Mouse (Mus musculus): ENCODE measurements at regions not wholly inside any gene's neighbourhood (a gene's known extent, or its start where the extent isn't known, plus 50 kb on each side); places are given as distances from the start of the nearest gene placed in this dataset.

DNA sequence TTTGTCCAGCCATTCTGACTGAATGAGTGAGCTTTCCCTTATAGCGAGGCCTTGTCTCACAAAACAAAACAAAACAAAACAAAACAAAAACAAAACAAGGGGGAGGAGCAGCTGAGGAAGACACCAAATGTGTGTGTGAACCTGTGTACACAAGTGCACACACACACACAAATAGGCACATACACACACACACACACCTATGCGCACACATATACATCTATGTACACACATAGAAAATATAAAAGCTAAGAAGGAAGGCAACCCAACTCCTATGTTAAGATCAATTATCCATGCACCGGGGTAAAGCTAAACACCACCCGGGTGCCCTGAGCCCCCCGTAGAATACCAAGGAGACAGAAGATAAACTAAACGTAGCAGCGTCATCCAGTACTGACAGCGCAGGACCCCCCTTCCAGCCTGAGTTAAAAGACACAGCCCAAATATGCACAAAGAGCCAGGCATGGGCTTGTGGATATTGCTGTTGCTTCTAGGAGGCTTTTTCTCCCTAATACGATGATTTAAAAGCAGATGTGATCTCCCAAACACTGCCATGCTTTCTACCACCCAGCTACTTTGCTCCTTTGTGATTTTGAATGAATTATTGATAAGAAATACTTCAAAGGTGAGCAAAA, 108.4 kb upstream of the Ptbp2 start:
- no peak for DNase-seq (ENCODE audit: low read depth, low spot score)

DNA sequence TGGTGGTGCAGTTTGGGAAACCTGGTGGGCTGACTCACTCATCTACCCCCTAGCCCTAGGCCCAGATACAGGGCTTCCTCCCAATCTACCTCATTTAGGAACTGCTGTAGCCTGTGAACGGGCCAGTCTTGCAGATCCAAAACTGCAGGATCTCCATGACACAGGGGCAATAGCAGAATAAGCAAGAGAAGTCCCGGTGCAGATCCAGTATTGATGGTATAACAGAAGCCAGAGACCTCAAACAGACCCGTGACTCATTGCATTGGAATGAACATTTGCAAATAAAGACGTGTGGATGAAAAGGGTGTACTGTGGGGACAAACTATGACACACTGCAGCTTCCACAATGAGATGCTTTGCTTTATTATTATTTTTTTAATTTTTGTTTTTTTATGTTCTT, 106.6 kb upstream of the Ptbp2 start:
- DNase-seq (ENCODE audit: low read depth, low spot score): no peak

DNA sequence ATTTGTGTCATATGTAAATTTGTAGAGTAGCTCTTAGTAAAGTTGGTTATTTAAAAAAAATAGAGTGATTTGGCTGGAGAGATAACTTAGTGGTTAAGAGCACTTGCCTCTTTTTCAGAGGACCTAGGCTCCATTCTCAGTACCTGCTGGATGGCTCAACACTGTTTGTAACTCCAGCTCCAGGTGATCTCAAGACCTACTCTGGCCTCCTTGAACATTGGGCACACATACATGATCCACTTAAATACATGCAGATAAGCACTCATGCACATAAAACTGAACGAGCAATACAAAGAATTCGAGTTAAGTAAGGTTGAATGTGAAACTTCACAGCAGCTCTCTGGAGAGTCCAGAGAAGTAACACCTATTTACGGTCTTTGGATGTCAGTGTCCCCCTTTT, 104.2 kb upstream of the Ptbp2 start:
- DNase-seq (ENCODE audit: low read depth, low spot score): no peak

DNA sequence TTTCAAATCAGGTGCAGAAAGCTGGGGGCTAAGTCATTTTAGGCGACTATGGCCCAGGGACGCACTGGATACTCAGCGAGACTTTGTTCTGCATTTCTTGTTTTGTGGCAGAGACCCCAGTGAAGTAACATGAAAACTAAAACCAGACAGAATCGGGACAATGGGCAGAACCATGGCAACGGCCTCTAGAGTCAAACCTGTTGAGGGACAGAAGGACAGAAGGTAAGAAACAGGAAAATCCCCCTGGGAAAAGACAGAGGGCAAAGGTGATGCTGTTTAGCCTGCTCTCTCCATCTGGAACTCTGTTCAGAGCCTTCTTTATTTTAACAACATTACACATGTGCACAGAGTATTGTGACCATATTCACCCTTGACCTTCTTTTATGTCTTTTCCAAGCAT, 92.1 kb upstream of the Ptbp2 start:
- DNase-seq (ENCODE audit: low read depth, low spot score): no peak

DNA sequence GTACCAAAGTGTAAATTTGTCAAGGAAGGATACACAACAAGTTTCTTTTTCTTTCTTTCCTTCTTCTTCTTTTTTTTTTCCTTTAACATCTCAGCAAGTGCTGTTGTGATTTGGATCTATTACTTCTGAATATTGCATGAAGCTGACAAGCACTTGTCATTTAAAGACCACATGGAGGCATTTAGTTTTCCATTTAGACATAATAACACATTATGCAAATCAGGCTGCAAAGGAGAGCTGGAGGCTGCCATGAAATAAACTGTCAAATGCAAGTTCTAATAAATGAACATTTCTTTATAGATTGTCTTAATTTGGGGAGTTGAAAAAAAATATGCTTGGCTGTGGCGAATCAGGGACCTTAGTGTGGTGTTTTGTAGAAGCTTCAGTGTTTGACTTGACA, 90.8 kb upstream of the Ptbp2 start:
- DNase-seq (ENCODE audit: low read depth, low spot score): no peak

DNA sequence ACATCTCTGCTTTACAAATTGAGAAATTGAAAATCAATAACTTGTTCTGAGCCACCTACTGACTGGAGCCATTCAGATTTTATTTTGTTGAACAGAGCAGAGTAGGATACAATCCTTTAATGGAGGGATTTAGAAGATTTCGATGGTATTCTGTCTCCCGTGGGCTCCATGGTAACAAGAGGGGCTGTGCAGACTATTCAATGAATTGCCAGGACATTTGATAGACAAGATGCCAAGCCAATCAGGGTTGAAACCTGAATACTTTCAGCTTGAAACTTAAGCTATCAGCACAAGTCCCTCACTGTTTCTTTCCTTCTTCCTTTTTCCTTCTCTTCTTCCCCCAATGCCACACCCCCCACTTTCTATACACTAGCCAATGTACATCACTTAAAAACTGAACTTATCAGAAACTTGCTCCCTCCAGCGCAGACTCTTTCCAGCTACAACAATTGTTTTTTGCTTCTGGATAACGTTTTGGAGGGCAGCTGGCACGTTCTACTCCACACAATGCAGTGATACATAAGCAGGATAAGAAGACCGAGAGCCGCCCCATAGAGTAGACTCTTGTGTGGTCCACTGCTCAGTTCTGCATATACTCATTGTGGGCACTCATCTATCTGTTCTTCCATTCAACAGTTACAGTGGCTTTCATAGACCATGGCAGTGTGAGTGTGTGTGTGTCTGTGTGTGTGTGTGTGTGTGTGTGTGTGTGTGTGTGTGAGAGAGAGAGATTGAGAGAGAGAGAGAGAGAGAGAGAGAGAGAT, 78.1 kb upstream of the Ptbp2 start:
- DNase-seq (ENCODE audit: low read depth, low spot score): no peak

Measured in embryo, embryonic 11.5 days (tissue).